In genomic region chr1:191267856-191268255, GRCm38 (mm10) we compare ENCODE assay signal across 18 mouse cellular contexts. TPM values are rescaled to one million over a fixed set of nuclear protein-coding genes. Genes with fewer than 3 reads are reported as not detected.
DNase-seq lines count a peak whose midpoint lies in the region; ATAC-seq and TF ChIP-seq lines count a peak whose summit lies in the region.
"Had no signal": no experiment of that assay in that cellular context is flagged by ENCODE, and none has a peak within 500 bp of the region (broad histone marks: within the 10 kb centered on the region; RNA-seq: fewer than 3 reads in every experiment).

No protein-coding gene starts in this region.

- H3K27ac ChIP-seq in heart, embryonic 16.5 days (ENCODE audit: low read length) = no peak overlapping the region
- no peak overlapping the region for H3K27ac ChIP-seq in kidney, embryonic 16.5 days (ENCODE audit: low read length)
- H3K27ac ChIP-seq: hindbrain, embryonic 15.5 days; limb, embryonic 15.5 days; lung, embryonic 15.5 days; stomach, postnatal 0 days had no signal

- H3K27me3 ChIP-seq in heart, embryonic 16.5 days (ENCODE audit: control insufficient read depth, insufficient read depth, low read length) = no peaks in the 10 kb centered on the region
- H3K27me3 ChIP-seq in kidney, embryonic 16.5 days (ENCODE audit: insufficient read depth, low read length) = no peaks in the 10 kb centered on the region
- H3K27me3 ChIP-seq in myocyte (ENCODE audit: control insufficient read depth, insufficient read depth, insufficient read length) = no peaks in the 10 kb centered on the region
- H3K27me3 ChIP-seq: CH12.LX; hindbrain, embryonic 15.5 days; limb, embryonic 15.5 days; lung, embryonic 15.5 days had no signal

- no peaks in the 10 kb centered on the region for H3K36me3 ChIP-seq in heart, embryonic 16.5 days (ENCODE audit: control insufficient read depth, insufficient read depth)
- H3K36me3 ChIP-seq in kidney, embryonic 16.5 days (ENCODE audit: insufficient read depth, low read length) = no peaks in the 10 kb centered on the region
- no peaks in the 10 kb centered on the region for H3K36me3 ChIP-seq in myocyte (ENCODE audit: control insufficient read depth, insufficient read depth)
- H3K36me3 ChIP-seq: hindbrain, embryonic 15.5 days; limb, embryonic 15.5 days; lung, embryonic 15.5 days had no signal

- no peak overlapping the region for H3K4me2 ChIP-seq in heart, embryonic 16.5 days (ENCODE audit: low read depth, low read length)
- no peak overlapping the region for H3K4me2 ChIP-seq in kidney, embryonic 16.5 days (replicated peaks; ENCODE audit: low read depth, low read length)
- no peak overlapping the region for H3K4me2 ChIP-seq in myocyte (ENCODE audit: low read depth)
- H3K4me2 ChIP-seq: hindbrain, embryonic 15.5 days; limb, embryonic 15.5 days; lung, embryonic 15.5 days had no signal

- WGBS in heart, embryonic 16.5 days = 44% methylated on average over 5 of the region's 5 CpGs
- 16% methylated on average over 5 of the region's 5 CpGs for WGBS in kidney, embryonic 16.5 days

- H3K9me3 ChIP-seq in heart, embryonic 16.5 days (replicated peaks; ENCODE audit: control insufficient read depth, low read length) = no peaks in the 10 kb centered on the region
- no peaks in the 10 kb centered on the region for H3K9me3 ChIP-seq in kidney, embryonic 16.5 days (ENCODE audit: low read length)
- H3K9me3 ChIP-seq: hindbrain, embryonic 15.5 days; limb, embryonic 15.5 days; lung, embryonic 15.5 days had no signal

- H3K9ac ChIP-seq in heart, embryonic 16.5 days (ENCODE audit: low read length) = 0 out of 2 replicates have a peak overlapping the region, but pooled peaks have one; percentile 2
- H3K9ac ChIP-seq in kidney, embryonic 16.5 days (replicated peaks; ENCODE audit: low read length) = 0 out of 2 replicates have a peak overlapping the region, but pooled peaks have one; percentile 11
- H3K9ac ChIP-seq: hindbrain, embryonic 15.5 days; limb, embryonic 15.5 days; lung, embryonic 15.5 days had no signal

- no peak for DNase-seq in heart, postnatal 4 days
- peak; percentile 53 for DNase-seq in embryo, embryonic 11 days
- DNase-seq in layer of hippocampus, postnatal 10 days (ENCODE audit: low spot score in 2 of 2) = no peak
- DNase-seq in right cerebral cortex, adult 18-20 months = no peak
- no peak for DNase-seq in natural killer cell, adult 2 months (ENCODE audit: low spot score in 2 of 2)
- DNase-seq: cerebellum, postnatal 36 days; midbrain, embryonic 14.5 days; thymus, postnatal 4 days had no signal

- H3K79me2 ChIP-seq in myocyte (ENCODE audit: control insufficient read depth, insufficient read depth) = no peaks in the 10 kb centered on the region

- no peak overlapping the region for H3K4me3 ChIP-seq in heart, embryonic 16.5 days (ENCODE audit: low read length)
- no peak overlapping the region for H3K4me3 ChIP-seq in kidney, embryonic 16.5 days (ENCODE audit: low read length)
- no peak overlapping the region for H3K4me3 ChIP-seq in myocyte
- H3K4me3 ChIP-seq: erythroblast, embryonic 14.5 days; hindbrain, embryonic 15.5 days; limb, embryonic 15.5 days; lung, embryonic 15.5 days had no signal

- H3K4me1 ChIP-seq in heart, embryonic 16.5 days (ENCODE audit: control insufficient read depth, insufficient read depth, low read length) = peaks cover 23% of the 10 kb centered on the region
- peaks cover 26% of the 10 kb centered on the region for H3K4me1 ChIP-seq in kidney, embryonic 16.5 days (ENCODE audit: insufficient read depth, low read length)
- H3K4me1 ChIP-seq: hindbrain, embryonic 15.5 days had no signal

- no peak for ATAC-seq in heart, embryonic 16.5 days (replicated peaks; ENCODE audit: extremely low read depth, insufficient read depth, low FRiP score)
- peak; percentile 71; the same call in 1 of the 2 replicates for ATAC-seq in kidney, embryonic 16.5 days (ENCODE audit: low FRiP score, low TSS enrichment)

- H3ac ChIP-seq in myocyte (ENCODE audit: control insufficient read depth, insufficient read length) = no peak overlapping the region

- no peak for TF ChIP-seq POLR2A in myocyte (IDR thresholded peaks at IDR 0.05; ENCODE audit: insufficient read length, low read depth)

TF ChIP-seq in myocyte, 11 proteins besides CTCF, POLR2A, EP300 and RAD21:
- TF ChIP-seq E2F4 (IDR thresholded peaks at IDR 0.05; ENCODE audit: insufficient read depth) (no peak), REST (IDR thresholded peaks at IDR 0.05; ENCODE audit: insufficient read depth, insufficient read length) (no peak), CEBPB (IDR thresholded peaks at IDR 0.05; ENCODE audit: insufficient read depth, poor library complexity, severe bottlenecking) (peak; percentile 78), MYOD1 (IDR thresholded peaks at IDR 0.05; ENCODE audit: control insufficient read depth in 1 of 3, insufficient read length in 2 of 3, low read depth in 2 of 3) (no peak)

RNA-seq across cellular contexts. Expression of gene Atf3, which starts 50.0 kb away (rescaled TPM):
- polyA plus RNA-seq in heart, embryonic 16.5 days (2015; fragmentation: Nextera tagmentation; extraction: Ambion mirVana) = 14.6 and 16.8 TPM in 2 replicates
- 10 to 100 TPM; 15.9 to 22.2 TPM for total RNA-seq in heart, postnatal 4 days (2021)
- polyA plus RNA-seq in kidney, embryonic 16.5 days (2015; fragmentation: Nextera tagmentation; extraction: Ambion mirVana) = 4.1 and 4.4 TPM in 2 replicates
- polyA plus RNA-seq in myocyte (2012; fragmentation: generic; extraction: Trizol) = 59.6 TPM
- under 1 TPM; 0.27 to 0.73 TPM for total RNA-seq in layer of hippocampus, postnatal 10 days (2021)

RNA-seq across cellular contexts. Expression of gene Nenf, which starts 50.1 kb away (rescaled TPM):
- polyA plus RNA-seq in heart, embryonic 16.5 days (2015; fragmentation: Nextera tagmentation; extraction: Ambion mirVana) = 112 and 114 TPM in 2 replicates
- total RNA-seq in heart, postnatal 4 days (2021) = 100 to 1,000 TPM in 1 of 2 experiments, 10 to 100 TPM in 1; 97.3 to 103 TPM
- 86.7 and 92.6 TPM in 2 replicates for polyA plus RNA-seq in kidney, embryonic 16.5 days (2015; fragmentation: Nextera tagmentation; extraction: Ambion mirVana)
- polyA plus RNA-seq in myocyte (2012; fragmentation: generic; extraction: Trizol) = 143 TPM
- total RNA-seq in layer of hippocampus, postnatal 10 days (2021) = 10 to 100 TPM; 74.6 to 89.2 TPM
- total RNA-seq: neutrophil, adult 5-6 weeks had no signal

RNA-seq across cellular contexts. Expression of gene Tmem206, which starts 57.9 kb away (rescaled TPM):
- 16.5 and 19.4 TPM in 2 replicates for polyA plus RNA-seq in heart, embryonic 16.5 days (2015; fragmentation: Nextera tagmentation; extraction: Ambion mirVana)
- total RNA-seq in heart, postnatal 4 days (2021) = 1 to 10 TPM; 5.6 to 6.6 TPM
- polyA plus RNA-seq in kidney, embryonic 16.5 days (2015; fragmentation: Nextera tagmentation; extraction: Ambion mirVana) = 26.4 TPM in 2 replicates
- polyA plus RNA-seq in myocyte (2012; fragmentation: generic; extraction: Trizol) = 12.1 TPM
- total RNA-seq in layer of hippocampus, postnatal 10 days (2021) = 10 to 100 TPM; 12.1 to 12.8 TPM
